Comparison of ENCODE assay signal across 9 mouse cellular contexts in the genomic region with DNA sequence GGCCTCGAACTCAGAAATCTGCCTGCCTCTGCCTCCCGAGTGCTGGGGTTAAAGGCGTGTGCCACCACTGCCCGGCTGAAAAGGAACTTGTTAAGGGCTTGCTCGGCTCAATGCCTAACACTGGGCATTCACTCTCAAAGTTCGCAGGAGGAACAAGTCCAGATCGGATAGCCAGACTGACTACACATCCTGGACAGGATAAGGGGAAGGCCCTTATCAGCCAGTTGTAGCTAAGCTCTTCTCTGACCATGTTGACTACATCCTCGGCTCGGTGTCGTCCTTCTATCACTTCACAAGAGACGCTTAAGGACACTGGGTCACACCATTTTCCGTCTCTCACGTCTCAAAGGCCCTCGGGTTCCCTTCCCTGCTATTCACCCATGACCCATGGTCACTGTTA. TPM values are rescaled to one million over a fixed set of nuclear protein-coding genes. Genes with fewer than 3 reads are reported as not detected.
DNase-seq lines count a peak whose midpoint lies in the region; ATAC-seq and TF ChIP-seq lines count a peak whose summit lies in the region.
"Had no signal": no experiment of that assay in that cellular context is flagged by ENCODE, and none has a peak within 500 bp of the region (broad histone marks: within the 10 kb centered on the region; RNA-seq: fewer than 3 reads in every experiment).

No protein-coding gene starts in this region.

- WGBS in kidney, embryonic 15.5 days: 27% methylated on average over 14 of the region's 14 CpGs
- WGBS in embryonic facial prominence, embryonic 12.5 days: 31% methylated on average over 14 of the region's 14 CpGs
- 20% methylated on average over 14 of the region's 14 CpGs for WGBS in intestine, postnatal 0 days
- WGBS in neural tube, embryonic 12.5 days: 36% methylated on average over 14 of the region's 14 CpGs

- H3K4me3 ChIP-seq in kidney, embryonic 15.5 days (replicated peaks): peak overlapping the region; percentile 94
- H3K4me3 ChIP-seq in embryonic facial prominence, embryonic 12.5 days: peak overlapping the region; percentile 95
- peak overlapping the region; percentile 88 for H3K4me3 ChIP-seq in intestine, postnatal 0 days (ENCODE audit: low read depth, low read length)
- peak overlapping the region; percentile 93 for H3K4me3 ChIP-seq in neural tube, embryonic 12.5 days

- no peak for TF ChIP-seq CTCF in intestine, postnatal 0 days (IDR thresholded peaks at IDR 0.05; ENCODE audit: low read depth)

- ATAC-seq in kidney, embryonic 15.5 days (replicated peaks; ENCODE audit: low FRiP score): peak; percentile 16; the same call in 1 of the 2 replicates
- 0 out of 2 replicates have a peak, but pooled peaks have one; percentile 6 for ATAC-seq in embryonic facial prominence, embryonic 12.5 days (ENCODE audit: insufficient number of reproducible peaks, insufficient read depth, low FRiP score, low TSS enrichment)
- ATAC-seq in intestine, postnatal 0 days: 0 out of 2 replicates have a peak, but pooled peaks have one; percentile 2
- ATAC-seq in neural tube, embryonic 12.5 days (ENCODE audit: low FRiP score, low read depth): no peak
- no peak for ATAC-seq in monocyte, adult 5-6 weeks (replicated peaks; ENCODE audit: insufficient number of reproducible peaks, low FRiP score, low TSS enrichment, poor library complexity, severe bottlenecking)

- peak overlapping the region; percentile 85 for H3K4me2 ChIP-seq in kidney, embryonic 15.5 days
- peak overlapping the region; percentile 78 for H3K4me2 ChIP-seq in embryonic facial prominence, embryonic 12.5 days (replicated peaks)
- peak overlapping the region; percentile 91 for H3K4me2 ChIP-seq in intestine, postnatal 0 days (replicated peaks; ENCODE audit: low read depth)
- peak overlapping the region; percentile 95 for H3K4me2 ChIP-seq in neural tube, embryonic 12.5 days (replicated peaks)

- H3K9me3 ChIP-seq in kidney, embryonic 15.5 days (replicated peaks): no peaks in the 10 kb centered on the region
- H3K9me3 ChIP-seq in embryonic facial prominence, embryonic 12.5 days: no peaks in the 10 kb centered on the region
- H3K9me3 ChIP-seq in intestine, postnatal 0 days (ENCODE audit: control insufficient read depth): no peaks in the 10 kb centered on the region
- no peaks in the 10 kb centered on the region for H3K9me3 ChIP-seq in neural tube, embryonic 12.5 days

- peaks cover 37% of the 10 kb centered on the region for H3K36me3 ChIP-seq in kidney, embryonic 15.5 days
- H3K36me3 ChIP-seq in embryonic facial prominence, embryonic 12.5 days: peaks cover 32% of the 10 kb centered on the region
- H3K36me3 ChIP-seq in intestine, postnatal 0 days (ENCODE audit: control insufficient read depth, insufficient read depth): peaks cover 18% of the 10 kb centered on the region
- peaks cover 26% of the 10 kb centered on the region for H3K36me3 ChIP-seq in neural tube, embryonic 12.5 days

- no peak for DNase-seq in kidney, postnatal 14 days
- DNase-seq in cerebellum, postnatal 25 days: no peak
- DNase-seq in gastrocnemius, adult 18-20 months (ENCODE audit: low spot score): no peak

- H3K4me1 ChIP-seq in kidney, embryonic 15.5 days: peaks cover 23% of the 10 kb centered on the region
- peaks cover 16% of the 10 kb centered on the region for H3K4me1 ChIP-seq in embryonic facial prominence, embryonic 12.5 days
- 0 out of 2 replicates have a peak, but pooled peaks cover 3% of the 10 kb centered on the region for H3K4me1 ChIP-seq in intestine, postnatal 0 days (replicated peaks; ENCODE audit: control insufficient read depth, insufficient read depth, low read length)
- peaks cover 16% of the 10 kb centered on the region; the same call in 1 of the 2 replicates for H3K4me1 ChIP-seq in neural tube, embryonic 12.5 days

- peak overlapping the region; percentile 98 for H3K9ac ChIP-seq in kidney, embryonic 15.5 days
- peak overlapping the region; percentile 96 for H3K9ac ChIP-seq in embryonic facial prominence, embryonic 12.5 days
- H3K9ac ChIP-seq in intestine, postnatal 0 days (ENCODE audit: low read depth, low read length): peak overlapping the region; percentile 83
- H3K9ac ChIP-seq in neural tube, embryonic 12.5 days: peak overlapping the region; percentile 95

- no peaks in the 10 kb centered on the region for H3K27me3 ChIP-seq in kidney, embryonic 15.5 days
- no peaks in the 10 kb centered on the region for H3K27me3 ChIP-seq in embryonic facial prominence, embryonic 12.5 days
- no peaks in the 10 kb centered on the region for H3K27me3 ChIP-seq in intestine, postnatal 0 days (replicated peaks; ENCODE audit: control insufficient read depth, insufficient read depth, low read length)
- no peaks in the 10 kb centered on the region for H3K27me3 ChIP-seq in neural tube, embryonic 12.5 days (replicated peaks)

- peak overlapping the region; percentile 92 for H3K27ac ChIP-seq in kidney, embryonic 15.5 days
- peak overlapping the region; percentile 82 for H3K27ac ChIP-seq in embryonic facial prominence, embryonic 12.5 days
- H3K27ac ChIP-seq in intestine, postnatal 0 days (ENCODE audit: low read depth, low read length): peak overlapping the region; percentile 78
- peak overlapping the region; percentile 62; the same call in 1 of the 2 replicates for H3K27ac ChIP-seq in neural tube, embryonic 12.5 days

RNA-seq across cellular contexts. Expression of a gene that starts 0.5 kb away (rescaled TPM):
- polyA plus RNA-seq in kidney, embryonic 15.5 days (2015; fragmentation: Nextera tagmentation; extraction: Ambion mirVana): 13.1 and 13.8 TPM in 2 replicates
- polyA plus RNA-seq in embryonic facial prominence, embryonic 12.5 days (2016; fragmentation: Nextera tagmentation; extraction: Ambion mirVana): 11.2 and 12.0 TPM in 2 replicates
- 15.5 and 17.6 TPM in 2 replicates for polyA plus RNA-seq in intestine, postnatal 0 days (2015; fragmentation: Nextera tagmentation; extraction: Ambion mirVana)
- 12.5 and 13.8 TPM in 2 replicates for polyA plus RNA-seq in neural tube, embryonic 12.5 days (2016; fragmentation: Nextera tagmentation; extraction: Ambion mirVana)
- 3.5 to 6.4 TPM (median 3.9 TPM) in 3 replicates for total RNA-seq in monocyte, adult 5-6 weeks (2017)
- total RNA-seq in gastrocnemius, adult 18-20 months (2021): 10 to 100 TPM; 18.9 to 24.7 TPM

RNA-seq across cellular contexts. Expression of a gene that starts 0.5 kb away (rescaled TPM):
- polyA plus RNA-seq in kidney, embryonic 15.5 days (2015; fragmentation: Nextera tagmentation; extraction: Ambion mirVana): 40.5 and 41.9 TPM in 2 replicates
- polyA plus RNA-seq in embryonic facial prominence, embryonic 12.5 days (2016; fragmentation: Nextera tagmentation; extraction: Ambion mirVana): 41.8 and 42.2 TPM in 2 replicates
- 14.1 and 16.0 TPM in 2 replicates for polyA plus RNA-seq in intestine, postnatal 0 days (2015; fragmentation: Nextera tagmentation; extraction: Ambion mirVana)
- 30.9 and 34.7 TPM in 2 replicates for polyA plus RNA-seq in neural tube, embryonic 12.5 days (2016; fragmentation: Nextera tagmentation; extraction: Ambion mirVana)
- 17.9 to 37.4 TPM (median 25.2 TPM) in 3 replicates for total RNA-seq in monocyte, adult 5-6 weeks (2017)
- total RNA-seq in gastrocnemius, adult 18-20 months (2021): 1 to 10 TPM; 5.7 to 6.2 TPM

RNA-seq across cellular contexts. Expression of a gene that starts 4.1 kb away (rescaled TPM):
- polyA plus RNA-seq in kidney, embryonic 15.5 days (2015; fragmentation: Nextera tagmentation; extraction: Ambion mirVana): 0.28 and 0.38 TPM in 2 replicates
- 0.28 TPM in 1 of 2 replicates, not detected in the other for polyA plus RNA-seq in embryonic facial prominence, embryonic 12.5 days (2016; fragmentation: Nextera tagmentation; extraction: Ambion mirVana)
- 0.22 TPM in 1 of 2 replicates, not detected in the other for polyA plus RNA-seq in intestine, postnatal 0 days (2015; fragmentation: Nextera tagmentation; extraction: Ambion mirVana)
- 0.27 and 0.32 TPM in 2 replicates for polyA plus RNA-seq in neural tube, embryonic 12.5 days (2016; fragmentation: Nextera tagmentation; extraction: Ambion mirVana)
- 0.29 TPM in 1 of 3 replicates, not detected in the others for total RNA-seq in monocyte, adult 5-6 weeks (2017)
- under 1 TPM; 0.33 to 0.39 TPM for total RNA-seq in gastrocnemius, adult 18-20 months (2021)
- total RNA-seq: neutrophil, adult 5-6 weeks had no signal

RNA-seq across cellular contexts. Expression of a gene that starts 10.0 kb away (rescaled TPM):
- 42.7 and 53.3 TPM in 2 replicates for polyA plus RNA-seq in kidney, embryonic 15.5 days (2015; fragmentation: Nextera tagmentation; extraction: Ambion mirVana)
- polyA plus RNA-seq in embryonic facial prominence, embryonic 12.5 days (2016; fragmentation: Nextera tagmentation; extraction: Ambion mirVana): 62.9 and 64.2 TPM in 2 replicates
- 22.8 and 23.3 TPM in 2 replicates for polyA plus RNA-seq in intestine, postnatal 0 days (2015; fragmentation: Nextera tagmentation; extraction: Ambion mirVana)
- polyA plus RNA-seq in neural tube, embryonic 12.5 days (2016; fragmentation: Nextera tagmentation; extraction: Ambion mirVana): 63.6 and 64.5 TPM in 2 replicates
- total RNA-seq in monocyte, adult 5-6 weeks (2017): 4.8 to 15.5 TPM (median 14.4 TPM) in 3 replicates
- 1 to 10 TPM; 4.3 to 6.2 TPM for total RNA-seq in gastrocnemius, adult 18-20 months (2021)

RNA-seq across cellular contexts. Expression of a gene that starts 14.9 kb away (rescaled TPM):
- not detected in 2 replicates for polyA plus RNA-seq in kidney, embryonic 15.5 days (2015; fragmentation: Nextera tagmentation; extraction: Ambion mirVana)
- 2.1 and 3.6 TPM in 2 replicates for polyA plus RNA-seq in embryonic facial prominence, embryonic 12.5 days (2016; fragmentation: Nextera tagmentation; extraction: Ambion mirVana)
- polyA plus RNA-seq in intestine, postnatal 0 days (2015; fragmentation: Nextera tagmentation; extraction: Ambion mirVana): not detected in 2 replicates
- 0.15 TPM in 1 of 2 replicates, not detected in the other for polyA plus RNA-seq in neural tube, embryonic 12.5 days (2016; fragmentation: Nextera tagmentation; extraction: Ambion mirVana)
- total RNA-seq in monocyte, adult 5-6 weeks (2017): not detected in 3 replicates
- total RNA-seq in gastrocnemius, adult 18-20 months (2021): under 1 TPM in 1 of 2 experiments, not detected in 1; 0.57 TPM
- total RNA-seq: neutrophil, adult 5-6 weeks had no signal

Comparison
In these comparisons a context has a peak if more than half of its experiments do, and no peak if none do; other contexts are left out.
1. ATAC-seq: peak in kidney, embryonic 15.5 days (single experiment), embryonic facial prominence, embryonic 12.5 days (single experiment) and intestine, postnatal 0 days (single experiment); none in neural tube, embryonic 12.5 days (single experiment) and monocyte, adult 5-6 weeks (single experiment).
2. Peak in every context shown above with its lines, with median percentiles within 50 percentile points of each other: H3K27ac ChIP-seq, H3K4me2 ChIP-seq, H3K4me3 ChIP-seq and H3K9ac ChIP-seq.